Mouse (Mus musculus): Measurements from ENCODE around the gene Neurl2. TPM values are rescaled to one million over a fixed set of nuclear protein-coding genes. Genes with fewer than 3 reads are reported as not detected.
"Not testable (repeated sequence)": the region's sequence is repeated elsewhere in the genome, so short reads cannot be mapped to it uniquely, and the experiment has no call there.

Neurl2 gene
- polyA plus RNA-seq, 1 experiment from 2014 or later, result 7.5 TPM

- Histone ChIP-seq H3K4me3 (ENCODE audit: low read length) (no peak overlapping the region), H3K27me3 (replicated peaks; ENCODE audit: control insufficient read depth, insufficient read depth, low read length) (no peaks in the 10 kb centered on the region), H3K4me1 (ENCODE audit: control insufficient read depth, insufficient read depth, low read length) (peaks cover 20% of the 10 kb centered on the region), H3K9ac (ENCODE audit: low read depth, low read length) (0 out of 2 replicates have a peak overlapping the region, but pooled peaks have one; percentile 17), H3K36me3 (ENCODE audit: control insufficient read depth, insufficient read depth, low read length) (no peaks in the 10 kb centered on the region), H3K9me3 (ENCODE audit: control insufficient read depth, low read length) (no peaks in the 10 kb centered on the region), H3K4me2 (ENCODE audit: low read depth, low read length) (no peak overlapping the region), H3K27ac (ENCODE audit: low read length) (peak overlapping the region; percentile 82)
- no peak for ATAC-seq
- 41% methylated on average over 3 of the region's 3 CpGs for WGBS
These were observed 40.4 kb upstream of the Neurl2 start for GRCm38 (mm10) chr2:164873621-164874020.

- Histone ChIP-seq H3K4me1 (ENCODE audit: control insufficient read depth, insufficient read depth, low read length) (peaks cover 23% of the 10 kb centered on the region), H3K9ac (ENCODE audit: low read depth, low read length) (no peak overlapping the region), H3K27me3 (replicated peaks; ENCODE audit: control insufficient read depth, insufficient read depth, low read length) (no peaks in the 10 kb centered on the region), H3K4me3 (ENCODE audit: low read length) (no peak overlapping the region), H3K27ac (ENCODE audit: low read length) (peak overlapping the region; percentile 45; the same call in 1 of the 2 replicates), H3K4me2 (ENCODE audit: low read depth, low read length) (no peak overlapping the region), H3K36me3 (ENCODE audit: control insufficient read depth, insufficient read depth, low read length) (no peaks in the 10 kb centered on the region), H3K9me3 (ENCODE audit: control insufficient read depth, low read length) (no peaks in the 10 kb centered on the region)
- 58% methylated on average over 6 of the region's 6 CpGs for WGBS
- peak; percentile 56 for ATAC-seq
These were observed 38.5 kb upstream of the Neurl2 start for GRCm38 (mm10) chr2:164871602-164872303.

- ATAC-seq, result no peak
- H3K9ac ChIP-seq (ENCODE audit: low read depth, low read length), result no peak overlapping the region
- WGBS, result 61% methylated on average over 7 of the region's 7 CpGs
These were observed 35.2 kb upstream of the Neurl2 start for GRCm38 (mm10) chr2:164868491-164868890.

GRCm38 (mm10) chr2:164867566-164867965 lies 34.3 kb upstream of the Neurl2 start:
- no peaks in the 10 kb centered on the region for H3K36me3 ChIP-seq (ENCODE audit: control insufficient read depth, insufficient read depth, low read length)
- peak overlapping the region; percentile 65 for H3K27ac ChIP-seq (ENCODE audit: low read length)

More at GRCm38 (mm10) chr2:164868491-164868890, 35.2 kb upstream of the Neurl2 start:
- H3K27me3 ChIP-seq (replicated peaks; ENCODE audit: control insufficient read depth, insufficient read depth, low read length), result no peaks in the 10 kb centered on the region
- H3K36me3 ChIP-seq (ENCODE audit: control insufficient read depth, insufficient read depth, low read length), result no peaks in the 10 kb centered on the region
- H3K4me2 ChIP-seq (ENCODE audit: low read depth, low read length), result no peak overlapping the region
- no peaks in the 10 kb centered on the region for H3K9me3 ChIP-seq (ENCODE audit: control insufficient read depth, low read length)
- H3K4me3 ChIP-seq (ENCODE audit: low read length), result no peak overlapping the region
- no peak overlapping the region for H3K27ac ChIP-seq (ENCODE audit: low read length)
- H3K4me1 ChIP-seq (ENCODE audit: control insufficient read depth, insufficient read depth, low read length), result peaks cover 10% of the 10 kb centered on the region

GRCm38 (mm10) chr2:164866741-164867551 lies 33.7 kb upstream of the Neurl2 start:
- WGBS, result 32% methylated on average over 16 of the region's 16 CpGs
- H3K4me1 ChIP-seq (ENCODE audit: control insufficient read depth, insufficient read depth, low read length), result peaks cover 15% of the 10 kb centered on the region
- H3K9ac ChIP-seq (ENCODE audit: low read depth, low read length), result no peak overlapping the region
- H3K27ac ChIP-seq (ENCODE audit: low read length), result peak overlapping the region; percentile 65
- H3K36me3 ChIP-seq (ENCODE audit: control insufficient read depth, insufficient read depth, low read length), result no peaks in the 10 kb centered on the region
- H3K4me3 ChIP-seq (ENCODE audit: low read length), result no peak overlapping the region
- ATAC-seq, result peak; percentile 37
- H3K9me3 ChIP-seq (ENCODE audit: control insufficient read depth, low read length), result no peaks in the 10 kb centered on the region
- no peaks in the 10 kb centered on the region for H3K27me3 ChIP-seq (replicated peaks; ENCODE audit: control insufficient read depth, insufficient read depth, low read length)
- no peak overlapping the region for H3K4me2 ChIP-seq (ENCODE audit: low read depth, low read length)

More at GRCm38 (mm10) chr2:164867566-164867965, 34.3 kb upstream of the Neurl2 start:
- WGBS, result 93% methylated on average over 7 of the region's 7 CpGs
- ATAC-seq, result no peak
- Histone ChIP-seq H3K4me3 (ENCODE audit: low read length) (no peak overlapping the region), H3K4me2 (ENCODE audit: low read depth, low read length) (no peak overlapping the region), H3K27me3 (replicated peaks; ENCODE audit: control insufficient read depth, insufficient read depth, low read length) (no peaks in the 10 kb centered on the region), H3K9me3 (ENCODE audit: control insufficient read depth, low read length) (no peaks in the 10 kb centered on the region), H3K4me1 (ENCODE audit: control insufficient read depth, insufficient read depth, low read length) (peaks cover 12% of the 10 kb centered on the region), H3K9ac (ENCODE audit: low read depth, low read length) (no peak overlapping the region)

- peaks cover 24% of the 10 kb centered on the region for H3K4me1 ChIP-seq (ENCODE audit: control insufficient read depth, insufficient read depth, low read length)
- H3K36me3 ChIP-seq (ENCODE audit: control insufficient read depth, insufficient read depth, low read length), result no peaks in the 10 kb centered on the region
- H3K27me3 ChIP-seq (replicated peaks; ENCODE audit: control insufficient read depth, insufficient read depth, low read length), result no peaks in the 10 kb centered on the region
- H3K27ac ChIP-seq (ENCODE audit: low read length), result no peak overlapping the region
- no peak for ATAC-seq
- no peak overlapping the region for H3K4me2 ChIP-seq (ENCODE audit: low read depth, low read length)
- no peak overlapping the region for H3K9ac ChIP-seq (ENCODE audit: low read depth, low read length)
- WGBS, result 69% methylated on average over 4 of the region's 4 CpGs
- H3K4me3 ChIP-seq (ENCODE audit: low read length), result no peak overlapping the region
- no peaks in the 10 kb centered on the region for H3K9me3 ChIP-seq (ENCODE audit: control insufficient read depth, low read length)
These were observed 31.3 kb upstream of the Neurl2 start for GRCm38 (mm10) chr2:164864593-164864992.

GRCm38 (mm10) chr2:164863411-164863810 lies 30.2 kb upstream of the Neurl2 start:
- H3K4me2 ChIP-seq (ENCODE audit: low read depth, low read length); H3K4me3 ChIP-seq (ENCODE audit: low read length); H3K27ac ChIP-seq (ENCODE audit: low read length); H3K9me3 ChIP-seq (ENCODE audit: control insufficient read depth, low read length); ATAC-seq; H3K9ac ChIP-seq (ENCODE audit: low read depth, low read length); H3K36me3 ChIP-seq (ENCODE audit: control insufficient read depth, insufficient read depth, low read length); H3K27me3 ChIP-seq (replicated peaks; ENCODE audit: control insufficient read depth, insufficient read depth, low read length): not testable (repeated sequence)
- 90% methylated on average over 7 of the region's 9 CpGs for WGBS
- peaks cover 30% of the 10 kb centered on the region for H3K4me1 ChIP-seq (ENCODE audit: control insufficient read depth, insufficient read depth, low read length)

- H3K4me1 ChIP-seq (ENCODE audit: control insufficient read depth, insufficient read depth, low read length), result peaks cover 36% of the 10 kb centered on the region
- WGBS, result 32% methylated on average over 9 of the region's 9 CpGs
- H3K4me2 ChIP-seq (ENCODE audit: low read depth, low read length), result no peak overlapping the region
- no peak overlapping the region for H3K4me3 ChIP-seq (ENCODE audit: low read length)
- peak overlapping the region; percentile 89 for H3K27ac ChIP-seq (ENCODE audit: low read length)
- peak; percentile 65 for ATAC-seq
- no peaks in the 10 kb centered on the region for H3K9me3 ChIP-seq (ENCODE audit: control insufficient read depth, low read length)
- H3K9ac ChIP-seq (ENCODE audit: low read depth, low read length), result no peak overlapping the region
- H3K36me3 ChIP-seq (ENCODE audit: control insufficient read depth, insufficient read depth, low read length), result no peaks in the 10 kb centered on the region
- peaks cover 3% of the 10 kb centered on the region for H3K27me3 ChIP-seq (replicated peaks; ENCODE audit: control insufficient read depth, insufficient read depth, low read length)
These were observed 29.1 kb upstream of the Neurl2 start for GRCm38 (mm10) chr2:164862179-164862861.

GRCm38 (mm10) chr2:164861094-164861493 lies 27.8 kb upstream of the Neurl2 start:
- ATAC-seq, result no peak

More at GRCm38 (mm10) chr2:164861094-164861493, 27.8 kb upstream of the Neurl2 start:
- H3K36me3 ChIP-seq (ENCODE audit: control insufficient read depth, insufficient read depth, low read length), result no peaks in the 10 kb centered on the region
- peaks cover 35% of the 10 kb centered on the region for H3K4me1 ChIP-seq (ENCODE audit: control insufficient read depth, insufficient read depth, low read length)
- H3K4me2 ChIP-seq (ENCODE audit: low read depth, low read length), result no peak overlapping the region
- no peak overlapping the region for H3K4me3 ChIP-seq (ENCODE audit: low read length)
- H3K9me3 ChIP-seq (ENCODE audit: control insufficient read depth, low read length), result no peaks in the 10 kb centered on the region
- 65% methylated on average over 4 of the region's 4 CpGs for WGBS
- no peak overlapping the region for H3K9ac ChIP-seq (ENCODE audit: low read depth, low read length)
- H3K27ac ChIP-seq (ENCODE audit: low read length), result no peak overlapping the region
- H3K27me3 ChIP-seq (replicated peaks; ENCODE audit: control insufficient read depth, insufficient read depth, low read length), result peaks cover 14% of the 10 kb centered on the region

Data from intestine, embryonic 16.5 days (tissue).